Mouse (Mus musculus): ENCODE results near the gene Cse1l.

- TF ChIP-seq CTCF (conservative IDR thresholded peaks at IDR 0.05; ENCODE audit: insufficient read depth, insufficient read length, low read depth, low read length) (no peak), POLR2A (IDR thresholded peaks at IDR 0.05; ENCODE audit: low read depth, low read length) (no peak)
Measured at GRCm38 (mm10) chr2:166862505-166862904, 43.3 kb upstream of the Cse1l start.
